ENCODE assay signal across 18 mouse cellular contexts in genomic region chr2:129360975-129361560, GRCm38 (mm10). TPM values are rescaled to one million over a fixed set of nuclear protein-coding genes. Genes with fewer than 3 reads are reported as not detected.
DNase-seq lines count a peak whose midpoint lies in the region.
"Had no signal": no experiment of that assay in that cellular context is flagged by ENCODE, and none has a peak within 500 bp of the region (broad histone marks: within the 10 kb centered on the region; RNA-seq: fewer than 3 reads in every experiment).

No protein-coding gene starts in this region.

- intact Hi-C loops in left cerebral cortex, postnatal 36 days (cut with DNase I): loop anchor here (5.0 kb wide), 1 partner anchor 46 kb away; no protein-coding TSS in a partner anchor

- peak; percentile 16 to 27 for DNase-seq in frontal cortex, postnatal 36 days (ENCODE audit: low spot score in 2 of 2)
- no peak for DNase-seq in frontal cortex, postnatal 14 days (ENCODE audit: low spot score in 2 of 2)
- peak; percentile 16 to 31 for DNase-seq in left cerebral cortex, postnatal 36 days (ENCODE audit: low spot score in 2 of 2)
- no peak for DNase-seq in left cerebral cortex, adult 18-20 months (ENCODE audit: low spot score in 2 of 2)
- DNase-seq in adrenal gland, postnatal 10 days: peak; percentile 24
- DNase-seq in brain, adult 2 months (ENCODE audit: low read depth, low spot score): peak; percentile 60
- no peak for DNase-seq in testis, postnatal 14 days (ENCODE audit: low spot score)
- DNase-seq: cerebellum, adult 18-20 months; cerebellum, postnatal 14 days; forebrain, postnatal 0 days; heart, postnatal 10 days; kidney, adult 11 months; kidney, postnatal 4 days; midbrain, embryonic 14.5 days; thymus, postnatal 25 days had no signal

RNA-seq across cellular contexts. Expression of gene Il1b, which starts 9.9 kb away (rescaled TPM):
- total RNA-seq in left cerebral cortex, postnatal 36 days (2021): under 1 TPM in 1 of 2 experiments, not detected in 1; 0.32 TPM
- total RNA-seq in left cerebral cortex, adult 18-20 months (2021): under 1 TPM in 1 of 2 experiments, not detected in 1; 0.33 TPM
- total RNA-seq in adrenal gland, postnatal 10 days (2021): under 1 TPM; 0.55 to 0.63 TPM
- total RNA-seq: ES-E14; forebrain, postnatal 0 days; gastrocnemius, adult 8-10 months; layer of hippocampus, postnatal 10 days had no signal

RNA-seq across cellular contexts. Expression of gene Il1a, which starts 51.3 kb away (rescaled TPM):
- total RNA-seq in left cerebral cortex, postnatal 36 days (2021): under 1 TPM; 0.32 to 0.59 TPM
- total RNA-seq in left cerebral cortex, adult 18-20 months (2021): under 1 TPM; 0.73 to 0.77 TPM
- total RNA-seq in adrenal gland, postnatal 10 days (2021): 1 to 10 TPM in 1 of 2 experiments, under 1 TPM in 1; 0.73 to 1.2 TPM
- total RNA-seq: ES-E14; gastrocnemius, adult 8-10 months had no signal

Comparison
In these comparisons a context has a peak if more than half of its experiments do, and no peak if none do; other contexts are left out.
1. DNase-seq: peak in frontal cortex, postnatal 36 days (2 of 2), left cerebral cortex, postnatal 36 days (2 of 2), adrenal gland, postnatal 10 days (single experiment) and brain, adult 2 months (single experiment); none in frontal cortex, postnatal 14 days (0 of 2), left cerebral cortex, adult 18-20 months (0 of 2) and testis, postnatal 14 days (single experiment).